Mouse (Mus musculus) ES-E14 (cell line): ENCODE data around the gene Dpysl5.

Experiments used
- CHD2 ChIP-seq: IDR thresholded peaks from 2 replicates; pipeline ENCODE4 v1.6.1; 2014; ENCODE audit warnings: mild to moderate bottlenecking, low read depth, low read length, inconsistent platforms
- HCFC1 ChIP-seq: IDR thresholded peaks from 2 replicates; pipeline ENCODE4 v1.6.1; 2012; ENCODE audit warnings: low read length, inconsistent platforms, borderline replicate concordance; ENCODE audit not compliant: insufficient read depth
- ZNF384 ChIP-seq: IDR thresholded peaks from 2 replicates; pipeline ENCODE4 v1.6.1; 2012; ENCODE audit warnings: low read depth, low read length, inconsistent platforms

DNA sequence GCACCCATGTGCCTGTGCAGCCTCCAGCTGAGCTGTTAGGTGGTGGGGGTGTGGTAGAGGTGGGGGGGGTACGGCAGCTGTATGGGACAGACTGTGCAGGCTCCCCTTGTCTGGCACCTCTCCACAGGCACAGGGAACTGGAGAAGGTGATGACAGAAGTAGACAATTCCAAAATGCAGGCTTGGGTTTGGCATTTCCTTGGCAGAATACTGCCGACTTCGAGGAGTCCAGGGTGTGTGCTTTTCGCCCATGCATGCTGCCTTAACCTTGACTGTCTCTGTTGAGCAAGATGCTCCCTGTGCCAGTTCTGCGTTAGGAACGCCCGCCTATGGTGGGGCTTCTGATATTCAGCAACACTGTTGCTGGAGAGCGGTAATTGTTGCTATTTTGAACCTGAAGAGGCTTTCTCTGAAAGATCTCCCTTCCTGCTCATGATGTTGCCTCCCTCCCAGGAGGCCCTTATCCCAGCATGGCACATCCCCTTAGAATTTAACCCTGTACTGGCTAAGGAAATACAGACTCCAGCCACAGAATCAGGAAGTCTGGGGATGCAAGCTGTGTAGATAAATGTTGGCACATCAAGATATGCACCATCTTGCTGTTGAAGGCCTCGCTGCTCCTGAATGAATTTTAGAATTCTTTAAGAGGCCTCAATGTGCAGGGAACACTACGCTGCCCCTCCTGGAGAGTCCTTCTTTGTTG, 26.9 kb downstream of the Dpysl5 start:
- TF ChIP-seq CHD2 (no peak), ZNF384 (no peak), HCFC1 (no peak)
